Mouse (Mus musculus) lung, postnatal 10 days (tissue): ENCODE measurements at regions not wholly inside any gene's neighbourhood (a gene's known extent, or its start where the extent isn't known, plus 50 kb on each side); places are given as distances from the start of the nearest gene placed in this dataset.
"Not testable (repeated sequence)": the region's sequence is repeated elsewhere in the genome, so short reads cannot be mapped to it uniquely, and the experiment has no call there.

Source experiments
- DNase-seq: peaks from one replicate; pipeline ENCODE4 v3.0.0; 2021

GRCm38 (mm10) chr14:76746282-76746681, 189.6 kb upstream of the Serp2 start:
- DNase-seq = no peak

- peak; percentile 86 for DNase-seq
Observed at GRCm38 (mm10) chr14:76744674-76745433, 188.2 kb upstream of the Serp2 start.

DNA sequence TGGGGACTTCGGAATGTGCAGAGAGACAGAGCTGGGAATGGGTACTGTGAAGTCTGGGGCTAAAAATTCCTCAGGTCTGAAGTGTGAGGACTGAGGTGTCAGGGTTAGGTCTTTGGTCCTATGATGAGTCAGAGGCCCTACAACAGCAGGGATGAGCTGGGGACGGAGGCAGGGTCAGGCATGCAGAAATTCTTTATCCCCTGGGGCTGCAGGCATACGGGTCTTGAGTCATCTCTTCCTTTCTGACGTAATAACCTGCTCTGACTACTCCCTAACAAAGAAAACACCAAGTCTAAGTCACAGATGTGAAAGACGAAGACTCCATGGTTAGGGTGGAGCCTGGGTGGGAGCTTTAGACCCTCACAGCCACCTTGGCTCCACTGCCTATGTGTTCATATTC, 185.6 kb upstream of the Serp2 start:
- DNase-seq = no peak

DNA sequence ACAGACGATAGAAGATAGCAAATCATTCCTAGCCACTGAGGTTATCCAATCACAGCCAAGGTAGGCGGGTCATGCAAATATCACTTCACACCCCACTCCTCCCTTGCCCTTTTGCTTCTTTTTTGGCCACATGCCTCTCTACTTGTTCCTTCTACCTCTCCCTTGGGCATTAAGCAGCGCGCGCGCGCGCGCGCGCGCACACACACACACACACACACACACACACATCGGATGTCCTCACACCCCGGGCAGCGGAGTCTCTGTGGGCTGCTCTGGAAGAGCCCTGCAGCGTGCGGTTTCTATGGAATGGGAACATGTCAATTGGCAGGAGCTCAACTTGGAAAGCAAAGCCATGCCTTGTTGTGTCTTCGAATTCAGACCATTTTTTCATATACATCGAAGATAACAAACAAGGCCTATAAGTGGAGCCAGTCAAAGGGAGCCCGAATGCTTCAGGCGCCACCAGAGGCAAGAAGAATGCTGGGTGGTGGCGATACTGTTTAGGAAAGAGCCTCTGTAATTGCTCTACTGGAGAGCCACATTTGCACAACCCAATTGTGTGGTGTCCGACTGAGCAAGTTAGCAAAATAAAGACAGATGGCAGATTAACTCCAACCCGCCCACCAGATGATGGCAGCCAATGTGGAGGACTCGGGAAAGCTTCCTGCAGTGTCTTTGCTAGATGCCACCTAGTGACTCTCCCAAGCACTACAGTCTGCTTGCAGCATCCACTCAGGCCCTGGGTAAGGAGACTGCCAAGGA, 183.3 kb upstream of the Serp2 start:
- peak; percentile 91 for DNase-seq

GRCm38 (mm10) chr14:76735997-76736396, 179.3 kb upstream of the Serp2 start:
- no peak for DNase-seq

DNA sequence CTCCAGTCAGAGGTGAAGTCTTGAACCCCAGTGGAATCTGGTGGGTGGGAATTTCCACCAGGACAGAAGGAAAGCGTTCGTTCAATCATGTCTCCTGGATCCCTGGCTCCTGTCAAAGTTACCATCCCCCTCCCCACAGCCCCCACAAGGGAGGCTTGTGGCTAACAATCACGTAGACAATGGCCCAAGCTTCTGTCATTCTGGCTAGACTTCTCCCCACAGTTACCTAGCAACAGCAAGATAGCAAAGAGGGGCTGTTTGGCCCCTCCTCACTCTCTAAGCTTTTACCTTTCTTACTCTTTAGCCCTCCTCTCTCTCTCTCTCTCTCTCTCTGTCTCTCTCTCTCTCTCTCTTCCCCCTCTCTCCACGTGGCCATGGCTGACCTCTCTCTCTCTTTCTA, 178.4 kb upstream of the Serp2 start:
- no peak for DNase-seq

DNA sequence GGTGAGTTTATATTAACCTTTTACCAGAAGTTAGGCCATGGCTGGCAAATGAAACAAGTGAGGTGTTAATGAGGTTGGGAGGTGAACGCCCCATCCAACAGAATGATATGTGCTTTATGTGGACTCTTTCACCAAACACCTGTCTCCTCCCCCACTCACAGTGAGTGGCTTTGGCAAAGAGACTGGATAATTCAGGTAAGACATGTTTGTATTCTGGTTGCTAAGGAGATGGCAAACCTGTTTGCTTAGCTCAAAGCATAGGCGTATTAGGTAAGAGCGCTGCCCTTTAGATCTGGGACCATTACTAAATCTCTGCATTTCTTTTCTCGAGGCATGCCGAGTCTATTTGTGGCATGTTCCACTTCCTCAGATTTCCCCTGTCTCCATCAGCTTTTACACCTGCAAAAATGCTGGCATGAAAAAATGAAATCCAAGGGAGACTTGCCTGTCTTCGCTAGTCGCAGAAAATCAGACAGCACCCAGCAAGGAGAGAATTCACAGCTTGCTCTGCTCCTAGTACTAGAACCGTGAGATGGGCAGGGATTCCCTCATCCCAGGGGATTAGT, 176.7 kb upstream of the Serp2 start:
- peak; percentile 74 for DNase-seq

GRCm38 (mm10) chr14:76731096-76731986, 174.7 kb upstream of the Serp2 start:
- peak; percentile 59 for DNase-seq

- DNase-seq = no peak
Observed at GRCm38 (mm10) chr14:76725844-76726243, 169.2 kb upstream of the Serp2 start.

GRCm38 (mm10) chr14:76725231-76725630, 168.5 kb upstream of the Serp2 start:
- not testable (repeated sequence) for DNase-seq

GRCm38 (mm10) chr14:76724826-76725225, 168.1 kb upstream of the Serp2 start:
- no peak for DNase-seq

DNA sequence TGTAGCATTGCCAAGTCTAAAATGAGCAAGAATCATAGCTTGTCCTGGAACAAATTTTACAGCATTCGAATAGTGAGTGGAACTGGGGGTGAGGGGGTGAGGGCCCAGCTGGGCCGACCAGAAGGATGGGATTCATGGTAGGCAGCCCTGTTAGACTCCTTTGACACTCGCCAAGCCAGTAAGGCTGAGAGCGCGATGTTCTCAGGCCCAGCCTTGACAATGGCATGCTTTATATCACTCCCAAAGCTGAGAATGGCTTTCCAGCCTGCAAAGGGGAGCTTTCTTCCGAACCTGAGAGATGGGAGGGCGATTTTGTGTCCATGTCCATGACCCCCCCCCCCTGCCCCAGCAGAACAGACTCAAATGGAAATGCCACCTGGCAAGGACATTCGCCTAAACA, 167.7 kb upstream of the Serp2 start:
- no peak for DNase-seq

DNA sequence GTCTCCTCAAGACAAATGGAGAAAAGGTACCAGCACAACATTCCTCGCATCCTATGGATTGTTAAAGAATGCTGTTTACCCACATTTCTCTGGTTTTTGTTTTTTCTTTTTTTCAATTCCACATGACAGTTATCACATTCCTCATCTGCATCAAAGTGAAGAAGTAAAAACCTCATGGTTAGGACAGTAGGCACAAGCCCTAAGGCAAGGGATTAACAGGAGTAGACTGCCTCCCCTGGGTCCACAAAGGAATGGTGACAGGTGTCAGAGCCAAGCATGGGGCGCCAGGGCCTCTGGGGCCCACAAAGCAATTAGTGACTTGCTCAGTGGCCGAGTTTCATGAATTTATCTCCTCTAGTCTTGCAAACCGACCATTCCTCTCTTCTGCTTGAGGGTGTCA, 166.9 kb upstream of the Serp2 start:
- DNase-seq = no peak

GRCm38 (mm10) chr14:76722297-76722696, 165.6 kb upstream of the Serp2 start:
- DNase-seq = no peak

DNA sequence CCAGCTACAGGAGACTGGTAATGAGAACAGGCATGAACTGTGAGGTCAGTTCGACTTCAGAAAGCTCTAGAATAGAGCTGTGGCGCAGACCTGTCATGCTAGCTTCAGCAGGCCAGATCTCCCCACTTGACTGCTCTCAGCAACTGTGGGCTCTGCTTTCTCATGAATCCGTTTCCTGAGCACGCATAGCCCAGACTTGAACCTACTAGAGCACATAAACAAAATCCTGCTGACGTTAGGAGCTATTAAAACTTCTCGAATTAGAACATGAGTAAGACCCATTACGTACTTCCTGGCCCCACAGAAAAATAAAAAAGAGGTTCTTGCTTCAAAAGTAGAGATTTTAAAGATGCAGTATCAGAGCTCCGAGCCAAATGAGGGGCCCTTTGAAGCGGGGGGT, 165.1 kb upstream of the Serp2 start:
- DNase-seq = no peak

DNA sequence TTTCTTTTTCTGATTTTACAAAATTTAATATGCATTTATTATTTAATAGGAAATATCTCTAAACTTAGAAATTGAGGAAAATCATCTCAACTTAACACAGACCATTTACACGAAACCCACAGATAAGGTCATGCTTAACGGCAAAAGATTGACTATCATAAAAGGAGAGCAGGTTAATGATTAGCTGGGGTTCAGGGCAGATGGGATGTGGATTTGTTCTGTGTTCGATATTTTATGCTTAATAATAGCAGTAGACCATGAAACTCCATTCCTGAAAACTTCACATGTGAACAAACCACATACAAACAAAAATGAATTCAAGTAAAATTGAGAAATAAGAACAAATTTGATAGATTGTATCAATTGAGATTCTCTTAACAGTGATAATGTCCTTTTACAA, 160.4 kb upstream of the Serp2 start:
- DNase-seq = no peak

DNA sequence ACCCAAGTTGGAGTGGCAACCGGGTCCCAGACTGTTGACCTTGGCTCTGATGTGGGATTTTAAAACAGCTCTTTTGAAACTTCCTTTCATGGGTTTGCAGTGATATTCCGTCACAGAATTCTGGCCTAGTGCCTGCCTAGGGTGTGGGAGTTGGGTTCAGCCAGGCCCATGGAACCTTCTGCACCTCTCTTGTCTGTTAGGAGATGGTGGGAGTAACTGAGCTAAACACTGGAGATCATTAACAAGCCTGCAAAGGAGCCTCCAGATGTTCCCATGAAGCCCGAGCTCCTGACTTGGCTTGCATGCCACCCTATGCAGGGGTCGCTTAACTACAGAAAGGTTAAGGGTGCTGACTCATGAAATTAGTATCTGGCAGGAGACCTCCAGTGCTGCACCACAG, 158.0 kb upstream of the Serp2 start:
- DNase-seq = peak; percentile 78

DNA sequence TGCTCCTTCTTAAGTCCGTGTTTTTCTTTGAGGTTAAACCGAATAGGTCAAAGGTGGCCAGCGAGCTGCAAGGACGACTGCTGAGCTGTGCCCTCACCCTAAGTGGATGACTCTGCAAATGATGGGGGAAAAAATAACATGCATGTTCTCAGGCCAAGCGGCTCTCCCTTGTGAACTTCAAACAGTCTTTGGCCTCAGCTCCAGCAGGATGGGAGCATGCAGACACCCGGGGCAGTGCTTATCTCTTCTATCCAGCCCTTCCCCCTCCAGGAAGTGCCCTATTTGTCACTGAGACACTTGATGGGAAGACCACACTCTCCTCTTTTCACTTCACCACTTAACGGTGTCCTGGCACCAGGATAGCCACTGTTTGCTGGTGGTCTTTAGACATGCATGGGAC, 157.3 kb upstream of the Serp2 start:
- DNase-seq = peak; percentile 62

- peak; percentile 64 for DNase-seq
Observed at GRCm38 (mm10) chr14:76708728-76709127, 152.0 kb upstream of the Serp2 start.

- no peak for DNase-seq
Observed at GRCm38 (mm10) chr14:76703373-76703764, 146.7 kb upstream of the Serp2 start.

DNA sequence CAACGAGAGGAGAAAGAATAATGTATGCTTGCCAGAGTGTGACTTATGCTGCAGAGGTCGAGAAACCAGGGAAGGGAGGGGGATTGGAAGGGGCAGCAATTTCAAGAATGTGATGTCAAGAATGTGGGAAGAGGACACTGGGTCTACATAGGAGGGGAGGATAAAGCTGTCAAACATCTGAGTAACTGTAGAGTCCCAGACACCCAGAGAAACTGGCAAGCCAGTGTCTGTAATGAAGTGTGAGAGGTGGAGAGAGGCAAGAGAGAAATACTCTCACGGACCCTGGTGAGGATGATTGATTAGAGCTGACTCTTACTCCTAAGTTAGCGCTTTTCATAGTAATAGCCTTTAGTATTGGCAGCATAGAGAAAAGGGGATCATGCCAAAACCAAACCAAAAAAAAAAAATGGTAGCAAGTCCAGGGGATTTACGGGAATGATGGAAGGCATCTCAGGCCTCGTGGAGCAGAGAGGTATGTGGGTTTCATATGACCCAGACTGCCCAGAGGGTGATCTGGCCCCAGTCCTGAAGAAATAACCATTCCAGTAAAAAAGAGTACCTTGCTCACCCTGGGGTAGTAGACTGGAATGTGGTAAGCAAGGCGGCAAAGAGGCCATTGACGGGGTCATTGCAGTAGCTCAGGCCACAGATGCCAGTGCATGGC, 146.2 kb upstream of the Serp2 start:
- peak; percentile 69 for DNase-seq

DNA sequence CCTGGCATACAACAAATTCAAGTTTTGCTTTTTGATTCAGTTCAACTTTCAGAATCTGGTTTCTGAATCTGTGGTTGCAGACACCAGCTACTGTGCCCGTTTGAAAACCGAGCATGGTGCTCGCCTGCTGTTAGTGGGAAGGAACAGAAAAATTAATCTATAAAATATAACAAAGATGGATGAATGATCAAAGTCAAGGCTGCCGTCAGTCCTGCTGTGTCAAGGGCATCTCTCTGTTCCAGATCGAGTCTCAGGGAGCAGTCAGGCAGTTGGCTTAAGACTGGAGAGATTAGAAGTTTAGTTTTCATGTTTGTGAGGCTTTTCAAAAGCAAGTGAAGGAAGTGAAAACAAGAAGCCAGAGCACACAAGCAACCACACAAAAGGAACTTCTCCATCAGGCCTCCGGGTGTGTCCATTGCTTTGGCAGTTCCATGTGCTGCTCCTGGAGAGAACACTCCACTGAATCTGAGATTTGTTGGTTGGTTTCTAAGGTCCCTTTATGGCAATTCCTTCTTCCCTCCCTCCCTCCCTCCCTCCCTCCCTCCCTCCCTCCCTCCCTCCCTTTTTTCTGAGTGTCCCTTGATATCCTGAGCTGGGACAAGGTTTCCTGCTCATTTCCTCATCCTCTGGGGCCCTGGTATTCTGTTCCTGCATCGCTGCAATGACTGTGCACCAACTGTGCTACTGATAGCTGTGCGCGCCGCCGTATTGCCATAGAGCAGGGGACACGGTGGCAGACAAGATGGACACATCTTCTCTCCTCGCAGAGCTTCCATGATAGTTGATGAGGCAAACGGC, 145.4 kb upstream of the Serp2 start:
- no peak for DNase-seq
